Mouse (Mus musculus): Measurements from ENCODE around the gene Bckdha. TPM values are rescaled to one million over a fixed set of nuclear protein-coding genes. Genes with fewer than 3 reads are reported as not detected.

Gene Bckdha
- polyA plus RNA-seq, 1 experiment from 2014 or later: 54.1 TPM

DNA sequence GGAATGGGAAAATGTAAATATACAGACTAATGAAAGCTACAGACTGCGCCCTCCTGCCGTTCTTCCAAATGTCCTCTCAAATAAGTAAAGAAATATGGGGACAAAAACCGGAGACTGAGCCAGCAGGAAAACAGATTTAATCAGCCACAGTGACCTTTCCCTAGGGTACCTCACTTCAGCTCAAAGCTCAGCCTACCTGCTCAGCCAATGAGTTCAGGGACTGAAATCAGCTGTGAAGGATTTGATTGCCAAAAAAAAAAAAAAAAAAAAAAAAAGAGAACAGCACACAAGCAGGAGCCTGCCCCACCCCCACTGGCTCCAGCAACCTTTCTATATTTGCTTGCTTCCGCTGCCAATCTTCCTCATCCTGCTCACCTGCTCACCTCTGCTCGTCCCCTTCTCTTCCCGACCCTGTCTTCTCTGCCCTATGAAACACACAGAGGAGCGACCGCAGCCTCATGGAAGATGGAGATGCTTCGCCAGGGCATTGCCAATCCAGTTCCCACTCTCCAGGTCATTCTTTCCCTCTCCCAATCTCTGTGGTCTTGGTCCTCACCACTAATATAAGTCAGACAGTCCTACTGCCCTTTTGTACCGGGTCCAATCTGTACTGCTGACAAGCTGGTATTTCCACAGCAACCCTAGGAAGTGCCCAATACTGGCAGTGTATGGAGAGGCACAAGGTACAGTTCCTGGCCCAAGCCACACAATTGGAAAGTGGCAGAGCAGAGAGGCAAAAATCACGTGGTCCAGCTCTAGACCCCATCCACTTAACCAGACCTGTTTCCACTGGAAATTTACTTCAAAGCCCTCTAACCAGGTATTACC is 3.0 kb downstream of the Bckdha start:
- peaks cover 15% of the 10 kb centered on the region; the same call in 1 of the 2 replicates for H3K4me1 ChIP-seq (ENCODE audit: control insufficient read depth, insufficient read depth, low read length)
- H3K9ac ChIP-seq (ENCODE audit: low read length): no peak overlapping the region
- H3K4me3 ChIP-seq (replicated peaks; ENCODE audit: low read length): no peak overlapping the region
- no peaks in the 10 kb centered on the region for H3K9me3 ChIP-seq (replicated peaks; ENCODE audit: control insufficient read depth, low read length)
- no peak overlapping the region for H3K27ac ChIP-seq (ENCODE audit: low read length)
- no peak overlapping the region for H3K4me2 ChIP-seq (ENCODE audit: low read depth, low read length)
- no peaks in the 10 kb centered on the region for H3K36me3 ChIP-seq (ENCODE audit: control insufficient read depth, insufficient read depth, low read length)
- WGBS: 63% methylated on average over 11 of the region's 11 CpGs
- ATAC-seq (ENCODE audit: insufficient read depth, low FRiP score): no peak
- no peaks in the 10 kb centered on the region for H3K27me3 ChIP-seq (ENCODE audit: control insufficient read depth, insufficient read depth, low read length)

DNA sequence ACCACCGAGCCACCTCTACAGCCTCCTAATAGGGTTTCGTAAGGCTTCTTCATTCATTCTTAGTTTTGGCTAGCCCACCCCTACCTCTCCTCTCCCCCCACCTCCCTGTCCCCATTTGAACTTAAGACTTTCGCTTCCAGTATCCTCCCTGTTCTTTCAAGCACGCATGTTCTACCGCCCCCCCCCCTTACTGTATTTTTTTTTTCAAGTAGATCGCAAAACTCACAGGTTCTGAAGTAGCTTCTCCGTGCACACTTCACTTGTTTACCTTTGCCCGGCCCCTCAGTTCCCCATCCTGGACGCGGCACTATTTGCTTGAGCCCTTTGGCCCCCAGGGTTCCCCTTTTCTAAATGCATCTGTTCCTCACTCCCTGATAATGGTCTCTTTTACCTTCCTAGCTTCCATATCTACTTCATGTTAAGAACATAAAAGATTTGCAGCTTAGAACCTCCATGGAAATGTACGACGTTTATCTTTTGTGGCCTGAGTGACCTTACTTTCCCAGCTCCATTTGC is 6.5 kb downstream of the Bckdha start:
- no peaks in the 10 kb centered on the region for H3K36me3 ChIP-seq (ENCODE audit: control insufficient read depth, insufficient read depth, low read length)
- ATAC-seq (ENCODE audit: insufficient read depth, low FRiP score): no peak
- no peak overlapping the region for H3K4me3 ChIP-seq (replicated peaks; ENCODE audit: low read length)
- no peaks in the 10 kb centered on the region for H3K27me3 ChIP-seq (ENCODE audit: control insufficient read depth, insufficient read depth, low read length)
- no peak overlapping the region for H3K9ac ChIP-seq (ENCODE audit: low read length)
- H3K4me2 ChIP-seq (ENCODE audit: low read depth, low read length): no peak overlapping the region
- H3K27ac ChIP-seq (ENCODE audit: low read length): no peak overlapping the region
- H3K4me1 ChIP-seq (ENCODE audit: control insufficient read depth, insufficient read depth, low read length): peaks cover 4% of the 10 kb centered on the region; the same call in 1 of the 2 replicates
- WGBS: 76% methylated on average over 12 of the region's 12 CpGs
- no peaks in the 10 kb centered on the region for H3K9me3 ChIP-seq (replicated peaks; ENCODE audit: control insufficient read depth, low read length)

DNA sequence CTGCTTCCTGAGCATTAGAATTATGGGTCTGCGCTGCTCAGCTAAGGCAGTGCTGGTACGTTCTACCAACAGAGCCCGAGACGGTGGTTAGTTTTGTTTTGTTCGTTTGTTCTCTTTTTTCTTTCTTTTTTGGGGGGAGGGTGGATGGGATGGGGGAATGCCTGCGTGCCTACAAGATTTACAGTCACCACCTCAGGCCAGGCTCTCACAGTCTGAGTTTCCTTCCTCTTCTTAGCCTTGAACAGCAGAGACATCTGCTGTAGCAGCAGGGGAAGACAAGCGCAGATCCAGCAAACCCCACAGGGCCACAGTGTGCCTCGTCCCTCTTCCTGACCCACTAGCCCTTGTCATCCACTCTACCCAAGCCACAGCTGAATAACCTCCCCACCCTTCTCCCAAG is 7.5 kb downstream of the Bckdha start:
- Histone ChIP-seq H3K4me3 (replicated peaks; ENCODE audit: low read length) (no peak overlapping the region), H3K9ac (ENCODE audit: low read length) (no peak overlapping the region), H3K9me3 (replicated peaks; ENCODE audit: control insufficient read depth, low read length) (no peaks in the 10 kb centered on the region), H3K4me2 (ENCODE audit: low read depth, low read length) (no peak overlapping the region), H3K36me3 (ENCODE audit: control insufficient read depth, insufficient read depth, low read length) (no peaks in the 10 kb centered on the region), H3K27ac (ENCODE audit: low read length) (no peak overlapping the region; the same call in 1 of the 2 replicates), H3K27me3 (ENCODE audit: control insufficient read depth, insufficient read depth, low read length) (no peaks in the 10 kb centered on the region), H3K4me1 (ENCODE audit: control insufficient read depth, insufficient read depth, low read length) (no peaks in the 10 kb centered on the region)
- 85% methylated on average over 8 of the region's 8 CpGs for WGBS
- ATAC-seq (ENCODE audit: insufficient read depth, low FRiP score): no peak; the same call in 1 of the 2 replicates

DNA sequence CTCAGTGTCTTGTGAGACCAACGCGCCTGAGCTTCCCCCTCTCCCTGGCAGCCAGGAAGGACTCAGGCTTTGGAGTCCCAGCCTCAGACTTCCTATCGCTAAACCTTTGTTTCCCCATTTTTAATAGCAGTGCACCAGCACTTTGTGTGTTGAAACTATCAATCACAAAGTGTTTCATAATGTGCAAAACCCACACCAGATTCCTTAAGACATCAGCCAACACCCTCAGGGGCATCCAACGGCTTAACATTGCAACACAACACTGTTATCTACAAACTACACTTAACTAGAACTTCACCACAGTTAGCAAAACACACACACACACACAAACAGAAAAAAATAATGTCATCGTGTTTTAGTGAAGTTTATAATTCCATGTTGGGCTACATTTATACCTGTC is 8.9 kb downstream of the Bckdha start:
- 73% methylated on average over 5 of the region's 5 CpGs for WGBS
- Histone ChIP-seq H3K4me3 (replicated peaks; ENCODE audit: low read length) (no peak overlapping the region), H3K4me2 (ENCODE audit: low read depth, low read length) (no peak overlapping the region), H3K9ac (ENCODE audit: low read length) (no peak overlapping the region), H3K36me3 (ENCODE audit: control insufficient read depth, insufficient read depth, low read length) (no peaks in the 10 kb centered on the region), H3K27ac (ENCODE audit: low read length) (no peak overlapping the region), H3K27me3 (ENCODE audit: control insufficient read depth, insufficient read depth, low read length) (no peaks in the 10 kb centered on the region), H3K4me1 (ENCODE audit: control insufficient read depth, insufficient read depth, low read length) (no peaks in the 10 kb centered on the region), H3K9me3 (replicated peaks; ENCODE audit: control insufficient read depth, low read length) (no peaks in the 10 kb centered on the region)
- ATAC-seq (ENCODE audit: insufficient read depth, low FRiP score): no peak

DNA sequence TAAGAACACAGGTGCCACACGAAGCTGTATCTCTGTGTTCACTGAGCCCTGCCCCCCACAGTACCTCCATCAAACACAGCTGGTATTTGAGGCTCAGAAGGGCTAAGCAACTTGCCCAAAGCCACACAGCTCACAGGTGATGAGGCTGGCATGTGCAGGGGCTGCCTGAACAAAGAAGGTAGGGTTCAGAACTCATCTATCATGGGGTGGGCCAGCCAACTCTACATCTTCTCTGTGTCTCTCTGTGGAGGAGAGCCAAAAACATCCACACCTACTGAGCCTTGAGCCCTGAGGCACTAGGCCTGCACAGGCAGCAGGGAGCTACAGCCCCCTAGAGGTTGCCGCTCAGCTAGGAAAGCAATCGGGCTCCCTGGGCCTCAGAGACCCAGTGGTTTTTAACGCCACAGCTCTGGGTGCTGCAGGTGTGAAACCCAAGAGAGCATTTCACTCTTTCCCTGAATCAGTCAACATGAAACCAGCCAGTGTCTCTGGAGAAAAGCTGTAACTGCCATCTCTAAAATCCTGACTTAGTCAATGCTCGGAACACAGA is 11.1 kb downstream of the Bckdha start:
- ATAC-seq (ENCODE audit: insufficient read depth, low FRiP score): no peak
- no peak overlapping the region for H3K4me3 ChIP-seq (replicated peaks; ENCODE audit: low read length)
- WGBS: 43% methylated on average over 5 of the region's 5 CpGs

DNA sequence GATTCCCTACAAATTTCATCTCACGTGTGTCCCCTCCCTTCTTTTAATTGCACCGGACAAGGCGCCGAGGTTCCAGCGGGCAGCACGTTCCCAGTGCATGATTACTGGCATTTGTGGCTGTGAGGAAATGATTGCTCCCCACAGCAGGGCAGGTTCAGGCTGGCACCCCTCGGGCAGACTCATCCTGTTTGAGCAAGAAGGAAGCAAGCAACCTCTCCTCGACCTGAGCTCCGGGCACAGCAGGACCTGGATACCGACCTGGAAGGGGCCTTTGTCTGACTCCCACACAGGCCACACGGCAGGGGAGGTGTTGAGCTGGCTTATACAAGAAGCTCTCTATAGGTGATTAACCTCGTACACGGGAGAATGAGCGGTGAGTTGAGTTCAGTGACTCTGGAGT is 13.7 kb downstream of the Bckdha start:
- ATAC-seq (ENCODE audit: insufficient read depth, low FRiP score): no peak
- Histone ChIP-seq H3K36me3 (ENCODE audit: control insufficient read depth, insufficient read depth, low read length) (no peaks in the 10 kb centered on the region), H3K27ac (ENCODE audit: low read length) (no peak overlapping the region), H3K9ac (ENCODE audit: low read length) (0 out of 2 replicates have a peak overlapping the region, but pooled peaks have one; percentile 35), H3K27me3 (ENCODE audit: control insufficient read depth, insufficient read depth, low read length) (no peaks in the 10 kb centered on the region), H3K4me2 (ENCODE audit: low read depth, low read length) (no peak overlapping the region), H3K4me1 (ENCODE audit: control insufficient read depth, insufficient read depth, low read length) (no peaks in the 10 kb centered on the region), H3K4me3 (replicated peaks; ENCODE audit: low read length) (no peak overlapping the region), H3K9me3 (replicated peaks; ENCODE audit: control insufficient read depth, low read length) (no peaks in the 10 kb centered on the region)
- WGBS: 60% methylated on average over 14 of the region's 14 CpGs

More for the DNA sequence above, 11.1 kb downstream of the Bckdha start:
- no peak overlapping the region for H3K4me2 ChIP-seq (ENCODE audit: low read depth, low read length)
- H3K27me3 ChIP-seq (ENCODE audit: control insufficient read depth, insufficient read depth, low read length): no peaks in the 10 kb centered on the region
- no peak overlapping the region for H3K9ac ChIP-seq (ENCODE audit: low read length)
- no peaks in the 10 kb centered on the region for H3K4me1 ChIP-seq (ENCODE audit: control insufficient read depth, insufficient read depth, low read length)
- no peaks in the 10 kb centered on the region for H3K36me3 ChIP-seq (ENCODE audit: control insufficient read depth, insufficient read depth, low read length)
- no peaks in the 10 kb centered on the region for H3K9me3 ChIP-seq (replicated peaks; ENCODE audit: control insufficient read depth, low read length)
- no peak overlapping the region for H3K27ac ChIP-seq (ENCODE audit: low read length)

DNA sequence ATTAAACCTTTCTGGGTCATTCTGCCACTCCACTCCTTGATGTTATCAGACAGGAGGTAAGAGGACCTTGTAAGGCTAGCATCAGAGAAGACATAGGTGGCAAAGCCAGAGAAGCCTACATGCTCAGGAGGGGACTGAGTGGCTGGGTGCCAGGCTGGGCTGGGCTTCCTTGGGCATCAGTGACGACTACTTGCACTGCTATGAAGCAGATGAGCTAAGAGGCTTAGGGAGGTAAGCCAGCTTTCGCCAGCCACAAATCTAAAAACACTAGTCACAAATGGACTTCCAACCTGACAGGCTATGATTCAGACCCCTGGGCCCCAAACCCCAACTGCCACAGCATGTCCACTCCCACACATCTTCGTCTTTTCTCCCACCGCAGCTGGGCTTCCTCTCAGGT is 14.2 kb downstream of the Bckdha start:
- no peaks in the 10 kb centered on the region for H3K4me1 ChIP-seq (ENCODE audit: control insufficient read depth, insufficient read depth, low read length)
- H3K27ac ChIP-seq (ENCODE audit: low read length): no peak overlapping the region
- no peak for ATAC-seq (ENCODE audit: insufficient read depth, low FRiP score)
- no peak overlapping the region for H3K4me2 ChIP-seq (ENCODE audit: low read depth, low read length)
- no peaks in the 10 kb centered on the region for H3K27me3 ChIP-seq (ENCODE audit: control insufficient read depth, insufficient read depth, low read length)
- no peak overlapping the region for H3K4me3 ChIP-seq (replicated peaks; ENCODE audit: low read length)
- WGBS: 73% methylated on average over 4 of the region's 4 CpGs
- H3K9ac ChIP-seq (ENCODE audit: low read length): no peak overlapping the region
- H3K36me3 ChIP-seq (ENCODE audit: control insufficient read depth, insufficient read depth, low read length): no peaks in the 10 kb centered on the region
- no peaks in the 10 kb centered on the region for H3K9me3 ChIP-seq (replicated peaks; ENCODE audit: control insufficient read depth, low read length)

DNA sequence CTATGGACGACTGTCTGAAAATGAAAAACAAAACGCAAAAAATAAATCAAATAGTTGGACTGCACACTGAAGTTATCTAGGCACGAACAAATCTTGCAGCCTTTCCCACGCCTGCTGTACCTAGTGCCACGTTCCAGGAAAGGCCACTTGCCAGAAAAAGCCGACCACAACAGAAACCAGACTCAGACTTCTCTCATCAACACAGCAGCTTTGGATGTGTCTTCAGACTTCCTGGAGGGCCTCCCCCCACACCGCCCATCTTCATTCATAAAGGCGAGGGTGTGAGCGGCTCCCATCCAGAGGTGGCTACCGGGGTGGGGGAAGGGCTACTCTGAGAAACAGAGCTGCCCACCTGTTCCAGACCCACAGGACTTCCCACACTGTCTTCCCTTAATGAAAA is 14.6 kb downstream of the Bckdha start:
- Histone ChIP-seq H3K36me3 (ENCODE audit: control insufficient read depth, insufficient read depth, low read length) (no peaks in the 10 kb centered on the region), H3K9me3 (replicated peaks; ENCODE audit: control insufficient read depth, low read length) (no peaks in the 10 kb centered on the region), H3K4me2 (ENCODE audit: low read depth, low read length) (no peak overlapping the region), H3K4me1 (ENCODE audit: control insufficient read depth, insufficient read depth, low read length) (no peaks in the 10 kb centered on the region), H3K27ac (ENCODE audit: low read length) (no peak overlapping the region), H3K9ac (ENCODE audit: low read length) (no peak overlapping the region), H3K4me3 (replicated peaks; ENCODE audit: low read length) (no peak overlapping the region), H3K27me3 (ENCODE audit: control insufficient read depth, insufficient read depth, low read length) (no peaks in the 10 kb centered on the region)
- no peak for ATAC-seq (ENCODE audit: insufficient read depth, low FRiP score)
- WGBS: 76% methylated on average over 10 of the region's 10 CpGs

DNA sequence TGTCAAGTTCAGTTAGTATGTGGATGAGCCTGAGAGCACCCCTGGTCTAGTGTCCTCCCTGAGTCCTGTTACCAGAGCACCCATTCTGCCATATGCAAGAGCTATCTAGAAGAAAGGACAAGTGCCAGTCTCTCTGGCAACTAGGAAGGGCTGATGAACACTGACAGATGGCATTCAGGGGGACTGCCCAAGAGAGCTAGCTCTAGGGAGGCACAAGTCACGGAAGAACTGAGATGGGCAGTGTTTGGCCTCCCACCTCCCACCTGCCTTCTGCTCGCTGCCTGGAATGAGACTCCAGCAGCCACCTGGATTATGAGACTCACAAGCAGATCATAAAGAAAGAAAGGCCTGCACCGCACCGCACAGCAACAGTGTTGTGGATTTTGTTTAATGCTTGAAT is 19.0 kb downstream of the Bckdha start:
- no peaks in the 10 kb centered on the region for H3K27me3 ChIP-seq (ENCODE audit: control insufficient read depth, insufficient read depth, low read length)
- H3K9me3 ChIP-seq (replicated peaks; ENCODE audit: control insufficient read depth, low read length): no peaks in the 10 kb centered on the region
- no peak for ATAC-seq (ENCODE audit: insufficient read depth, low FRiP score)
- H3K36me3 ChIP-seq (ENCODE audit: control insufficient read depth, insufficient read depth, low read length): peaks cover 5% of the 10 kb centered on the region; the same call in 1 of the 2 replicates
- H3K4me1 ChIP-seq (ENCODE audit: control insufficient read depth, insufficient read depth, low read length): no peaks in the 10 kb centered on the region
- no peak overlapping the region for H3K4me2 ChIP-seq (ENCODE audit: low read depth, low read length)
- no peak overlapping the region for H3K4me3 ChIP-seq (replicated peaks; ENCODE audit: low read length)
- H3K9ac ChIP-seq (ENCODE audit: low read length): no peak overlapping the region
- H3K27ac ChIP-seq (ENCODE audit: low read length): no peak overlapping the region
- WGBS: 88% methylated on average over 4 of the region's 4 CpGs

All from stomach, embryonic 16.5 days (tissue).